ENCODE assay signal across 23 mouse cellular contexts in genomic region chr2:174016068-174016467, GRCm38 (mm10).
DNase-seq lines count a peak whose midpoint lies in the region; ATAC-seq and TF ChIP-seq lines count a peak whose summit lies in the region.
"Had no signal": no experiment of that assay in that cellular context is flagged by ENCODE, and none has a peak within 500 bp of the region (broad histone marks: within the 10 kb centered on the region; RNA-seq: fewer than 3 reads in every experiment).

No protein-coding gene starts in this region.

- H3K27ac ChIP-seq in midbrain, embryonic 10.5 days (replicated peaks) = no peak overlapping the region
- H3K27ac ChIP-seq in midbrain, postnatal 0 days (ENCODE audit: low read depth, low read length) = no peak overlapping the region
- peak overlapping the region; percentile 24; the same call in 1 of the 2 replicates for H3K27ac ChIP-seq in bone marrow, adult 2 months (ENCODE audit: control insufficient read depth, insufficient read depth, low read depth, low read length, poor library complexity)
- H3K27ac ChIP-seq: embryonic facial prominence, embryonic 15.5 days; hindbrain, postnatal 0 days; limb, embryonic 15.5 days had no signal

- ATAC-seq in midbrain, postnatal 0 days (ENCODE audit: low FRiP score) = no peak
- ATAC-seq in megakaryocyte progenitor cell, adult 5-6 weeks (replicated peaks; ENCODE audit: poor library complexity) = peak; percentile 44
- ATAC-seq: forebrain, embryonic 16.5 days; midbrain, embryonic 16.5 days; Patski had no signal

- TF ChIP-seq POLR2A in bone marrow, adult 2 months (IDR thresholded peaks at IDR 0.05; ENCODE audit: borderline replicate concordance, control insufficient read depth, low read depth, low read length) = no peak

- no peak overlapping the region for H3K4me2 ChIP-seq in midbrain, postnatal 0 days (ENCODE audit: low read depth, low read length, poor library complexity, severe bottlenecking)
- H3K4me2 ChIP-seq: embryonic facial prominence, embryonic 15.5 days; limb, embryonic 15.5 days had no signal

- no peak for TF ChIP-seq CTCF in midbrain, postnatal 0 days (IDR thresholded peaks at IDR 0.05)
- no peak for TF ChIP-seq CTCF in bone marrow, adult 2 months (IDR thresholded peaks at IDR 0.05; ENCODE audit: control insufficient read depth, insufficient read depth, low read length)

- H3K27me3 ChIP-seq in midbrain, embryonic 10.5 days (ENCODE audit: low read depth, poor library complexity, severe bottlenecking) = no peaks in the 10 kb centered on the region
- no peaks in the 10 kb centered on the region for H3K27me3 ChIP-seq in midbrain, postnatal 0 days (ENCODE audit: insufficient read depth, low read length)
- H3K27me3 ChIP-seq: embryonic facial prominence, embryonic 15.5 days; limb, embryonic 15.5 days; megakaryocyte, embryonic 14.5 days; Patski had no signal

- peaks cover 5% of the 10 kb centered on the region for H3K4me1 ChIP-seq in midbrain, embryonic 10.5 days
- H3K4me1 ChIP-seq in midbrain, postnatal 0 days (ENCODE audit: insufficient read depth, low read length) = no peaks in the 10 kb centered on the region; the same call in 1 of the 2 replicates
- H3K4me1 ChIP-seq in bone marrow, adult 2 months (ENCODE audit: control insufficient read depth, insufficient read depth, low read length) = peaks cover 3% of the 10 kb centered on the region; the same call in 1 of the 2 replicates

- WGBS in midbrain, embryonic 10.5 days = 90% methylated on average over 5 of the region's 5 CpGs
- WGBS in midbrain, postnatal 0 days = 81% methylated on average over 5 of the region's 5 CpGs
- WGBS in bone marrow, adult 2 months = 53% methylated on average over 5 of the region's 5 CpGs

- DNase-seq in heart, adult 11 months = peak; percentile 69
- no peak for DNase-seq in heart, postnatal 4 days
- peak; percentile 5 for DNase-seq in midbrain, embryonic 10.5 days (ENCODE audit: low spot score)
- no peak for DNase-seq in midbrain, postnatal 0 days (ENCODE audit: low spot score)
- no peak for DNase-seq in adrenal gland, adult 18-20 months (ENCODE audit: low spot score in 2 of 2)
- no peak for DNase-seq in retina, postnatal 1 day
- DNase-seq: adrenal gland, adult 8-10 months; cerebellum, adult 2 months; cerebellum, postnatal 25 days; gastrocnemius, postnatal 10 days; kidney, adult 11 months; kidney, postnatal 4 days; lung, adult 2 months; lung, postnatal 14 days had no signal

- H3K4me3 ChIP-seq in midbrain, embryonic 10.5 days = no peak overlapping the region
- H3K4me3 ChIP-seq in midbrain, postnatal 0 days (ENCODE audit: low read depth, low read length) = no peak overlapping the region
- no peak overlapping the region for H3K4me3 ChIP-seq in bone marrow, adult 2 months (replicated peaks; ENCODE audit: control insufficient read depth, low read depth, low read length)
- H3K4me3 ChIP-seq: embryonic facial prominence, embryonic 15.5 days; limb, embryonic 15.5 days; megakaryocyte, embryonic 14.5 days had no signal

- H3K36me3 ChIP-seq in midbrain, embryonic 10.5 days = no peaks in the 10 kb centered on the region
- no peaks in the 10 kb centered on the region for H3K36me3 ChIP-seq in midbrain, postnatal 0 days (ENCODE audit: insufficient read depth, low read length)
- H3K36me3 ChIP-seq: embryonic facial prominence, embryonic 15.5 days; limb, embryonic 15.5 days had no signal

- no peaks in the 10 kb centered on the region for H3K9me3 ChIP-seq in midbrain, embryonic 10.5 days (replicated peaks)
- H3K9me3 ChIP-seq in midbrain, postnatal 0 days (ENCODE audit: low read length) = no peaks in the 10 kb centered on the region
- H3K9me3 ChIP-seq: embryonic facial prominence, embryonic 15.5 days; limb, embryonic 15.5 days; megakaryocyte, embryonic 14.5 days had no signal

- no peak overlapping the region for H3K9ac ChIP-seq in midbrain, postnatal 0 days (replicated peaks; ENCODE audit: low read length, poor library complexity, severe bottlenecking)
- H3K9ac ChIP-seq: embryonic facial prominence, embryonic 15.5 days; limb, embryonic 15.5 days had no signal

Comparison
In these comparisons a context has a peak if more than half of its experiments do, and no peak if none do; other contexts are left out.
1. DNase-seq: peak in heart, adult 11 months (single experiment) and midbrain, embryonic 10.5 days (single experiment); none in heart, postnatal 4 days (single experiment), midbrain, postnatal 0 days (single experiment), adrenal gland, adult 18-20 months (0 of 2) and retina, postnatal 1 day (single experiment).